Mouse (Mus musculus): ENCODE measurements around the gene Casz1.

- TF ChIP-seq EP300 (optimal IDR thresholded peaks at IDR 0.05) (no peak), CTCF (IDR thresholded peaks at IDR 0.05; ENCODE audit: low read depth) (no peak)
Observed at GRCm38 (mm10) chr4:148973387-148973786, 169.2 kb downstream of the Casz1 start.
